Mouse (Mus musculus): Measurements from ENCODE around the gene Insyn1. TPM values are rescaled to one million over a fixed set of nuclear protein-coding genes. Genes with fewer than 3 reads are reported as not detected.
A peak's percentile ranks its signal among the peaks of the same experiment; 100 is the strongest.

Gene Insyn1
- 118 and 131 TPM in 2 replicates for total RNA-seq (2014; rRNA removed)
- 7.2 and 9.0 TPM in 2 replicates for polyA plus RNA-seq (2015; fragmentation: Nextera tagmentation; extraction: Ambion mirVana)

- peak within 1 kb of the TSS; percentile 90 for H3K9ac ChIP-seq (replicated peaks; ENCODE audit: low read length, poor library complexity, severe bottlenecking)
- DNase-seq (ENCODE audit: low spot score) (peak; percentile 70), ATAC-seq (ENCODE audit: low FRiP score) (peak; percentile 75)
- no peaks in the 10 kb centered on the region for H3K9me3 ChIP-seq (ENCODE audit: low read length)
- H3K4me3 ChIP-seq (ENCODE audit: low read depth, low read length) = peak within 1 kb of the TSS; percentile 88
- H3K27me3 ChIP-seq (ENCODE audit: insufficient read depth, low read length) = no peaks in the 10 kb centered on the region
- H3K27ac ChIP-seq (ENCODE audit: low read depth, low read length) = peak within 1 kb of the TSS; percentile 92
- WGBS = under 1% methylated on average over 64 of the region's 104 CpGs
- H3K4me2 ChIP-seq (ENCODE audit: low read depth, low read length, poor library complexity, severe bottlenecking) = peak within 1 kb of the TSS; percentile 97
- peak; percentile 45 for TF ChIP-seq CTCF (IDR thresholded peaks at IDR 0.05)
- peaks cover 6% of the 10 kb centered on the region for H3K4me1 ChIP-seq (ENCODE audit: insufficient read depth, low read length)
- peaks cover 5% of the 10 kb centered on the region; the same call in 1 of the 2 replicates for H3K36me3 ChIP-seq (ENCODE audit: insufficient read depth, low read length)
Observed at GRCm38 (mm10) chr9:58487851-58488801, at the start of gene Insyn1. Gene Insyn1 (plus strand): TSS chr9:58488603.

GRCm38 (mm10) chr9:58438921-58439396 is 49.4 kb upstream of the Insyn1 start:
- no peak for TF ChIP-seq CTCF (IDR thresholded peaks at IDR 0.05)
- ATAC-seq (ENCODE audit: low FRiP score) (no peak), DNase-seq (ENCODE audit: low spot score) (peak; percentile 47)
- Histone ChIP-seq H3K4me1 (ENCODE audit: insufficient read depth, low read length) (peaks cover 24% of the 10 kb centered on the region; the same call in 1 of the 2 replicates), H3K4me3 (ENCODE audit: low read depth, low read length) (no peak overlapping the region), H3K36me3 (ENCODE audit: insufficient read depth, low read length) (no peaks in the 10 kb centered on the region), H3K27me3 (ENCODE audit: insufficient read depth, low read length) (no peaks in the 10 kb centered on the region), H3K9me3 (ENCODE audit: low read length) (no peaks in the 10 kb centered on the region), H3K27ac (ENCODE audit: low read depth, low read length) (0 out of 2 replicates have a peak overlapping the region, but pooled peaks have one; percentile 12), H3K9ac (replicated peaks; ENCODE audit: low read length, poor library complexity, severe bottlenecking) (0 out of 2 replicates have a peak overlapping the region, but pooled peaks have one; percentile 19), H3K4me2 (ENCODE audit: low read depth, low read length, poor library complexity, severe bottlenecking) (no peak overlapping the region; the same call in 1 of the 2 replicates)
- WGBS = 37% methylated on average over 22 of the region's 22 CpGs

DNA sequence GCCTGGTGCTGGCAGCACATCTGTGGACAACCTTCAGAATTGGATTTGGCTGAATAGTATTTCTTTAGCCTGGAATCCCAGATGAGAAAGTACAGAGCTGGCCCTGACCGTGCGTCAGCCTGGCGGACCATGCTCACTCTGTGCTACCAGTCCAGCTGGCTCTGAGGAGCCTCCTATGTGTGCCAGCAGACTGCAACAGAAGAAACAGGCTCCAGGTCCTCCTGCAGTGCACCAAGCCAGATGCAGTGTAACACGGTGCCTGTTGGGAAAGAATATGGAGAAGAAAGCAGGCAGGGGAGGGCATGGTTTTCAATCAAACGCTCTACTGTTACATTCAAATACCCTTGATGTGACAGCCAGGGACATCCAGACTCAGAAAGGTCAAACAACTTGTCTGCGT is 48.3 kb upstream of the Insyn1 start:
- H3K9ac ChIP-seq (replicated peaks; ENCODE audit: low read length, poor library complexity, severe bottlenecking) = no peak overlapping the region
- no peaks in the 10 kb centered on the region for H3K9me3 ChIP-seq (ENCODE audit: low read length)
- DNase-seq (ENCODE audit: low spot score) (peak; percentile 84), ATAC-seq (ENCODE audit: low FRiP score) (peak; percentile 59; the same call in 1 of the 2 replicates)
- H3K36me3 ChIP-seq (ENCODE audit: insufficient read depth, low read length) = no peaks in the 10 kb centered on the region
- H3K4me1 ChIP-seq (ENCODE audit: insufficient read depth, low read length) = peaks cover 24% of the 10 kb centered on the region; the same call in 1 of the 2 replicates
- peak overlapping the region; percentile 44; the same call in 1 of the 2 replicates for H3K27ac ChIP-seq (ENCODE audit: low read depth, low read length)
- TF ChIP-seq CTCF (IDR thresholded peaks at IDR 0.05) = no peak
- 60% methylated on average over 6 of the region's 6 CpGs for WGBS
- H3K4me2 ChIP-seq (ENCODE audit: low read depth, low read length, poor library complexity, severe bottlenecking) = no peak overlapping the region
- H3K4me3 ChIP-seq (ENCODE audit: low read depth, low read length) = no peak overlapping the region
- no peaks in the 10 kb centered on the region for H3K27me3 ChIP-seq (ENCODE audit: insufficient read depth, low read length)

- Histone ChIP-seq H3K27me3 (ENCODE audit: insufficient read depth, low read length) (no peaks in the 10 kb centered on the region), H3K9ac (replicated peaks; ENCODE audit: low read length, poor library complexity, severe bottlenecking) (no peak overlapping the region), H3K4me1 (ENCODE audit: insufficient read depth, low read length) (peaks cover 24% of the 10 kb centered on the region; the same call in 1 of the 2 replicates), H3K27ac (ENCODE audit: low read depth, low read length) (peak overlapping the region; percentile 44; the same call in 1 of the 2 replicates), H3K4me3 (ENCODE audit: low read depth, low read length) (no peak overlapping the region), H3K4me2 (ENCODE audit: low read depth, low read length, poor library complexity, severe bottlenecking) (no peak overlapping the region), H3K9me3 (ENCODE audit: low read length) (no peaks in the 10 kb centered on the region), H3K36me3 (ENCODE audit: insufficient read depth, low read length) (no peaks in the 10 kb centered on the region)
- DNase-seq (ENCODE audit: low spot score) (peak; percentile 73), ATAC-seq (ENCODE audit: low FRiP score) (no peak; the same call in 1 of the 2 replicates)
- TF ChIP-seq CTCF (IDR thresholded peaks at IDR 0.05) = no peak
Observed at GRCm38 (mm10) chr9:58440614-58441013, 47.8 kb upstream of the Insyn1 start.

GRCm38 (mm10) chr9:58441351-58442104 is 46.9 kb upstream of the Insyn1 start:
- no peak overlapping the region for H3K4me3 ChIP-seq (ENCODE audit: low read depth, low read length)
- 74% methylated on average over 6 of the region's 6 CpGs for WGBS
- no peak overlapping the region for H3K9ac ChIP-seq (replicated peaks; ENCODE audit: low read length, poor library complexity, severe bottlenecking)
- DNase-seq (ENCODE audit: low spot score) = no peak
- H3K27me3 ChIP-seq (ENCODE audit: insufficient read depth, low read length) = no peaks in the 10 kb centered on the region
- no peak overlapping the region for H3K4me2 ChIP-seq (ENCODE audit: low read depth, low read length, poor library complexity, severe bottlenecking)
- ATAC-seq (ENCODE audit: low FRiP score) = no peak
- H3K4me1 ChIP-seq (ENCODE audit: insufficient read depth, low read length) = peaks cover 18% of the 10 kb centered on the region; the same call in 1 of the 2 replicates
- H3K36me3 ChIP-seq (ENCODE audit: insufficient read depth, low read length) = no peaks in the 10 kb centered on the region
- H3K9me3 ChIP-seq (ENCODE audit: low read length) = no peaks in the 10 kb centered on the region
- no peak for TF ChIP-seq CTCF (IDR thresholded peaks at IDR 0.05)
- 0 out of 2 replicates have a peak overlapping the region, but pooled peaks have one; percentile 14 for H3K27ac ChIP-seq (ENCODE audit: low read depth, low read length)
